13 mouse cellular contexts compared by ENCODE assay signal in genomic region chr13:59646674-59647244, GRCm38 (mm10). TPM values are rescaled to one million over a fixed set of nuclear protein-coding genes. Genes with fewer than 3 reads are reported as not detected.
DNase-seq lines count a peak whose midpoint lies in the region; ATAC-seq and TF ChIP-seq lines count a peak whose summit lies in the region.
"Had no signal": no experiment of that assay in that cellular context is flagged by ENCODE, and none has a peak within 500 bp of the region (broad histone marks: within the 10 kb centered on the region; RNA-seq: fewer than 3 reads in every experiment).

No protein-coding gene starts in this region.

- H3ac ChIP-seq in C2C12 (ENCODE audit: control insufficient read depth, insufficient read length, low read depth) = no peak overlapping the region

- H3K27me3 ChIP-seq in heart, embryonic 13.5 days (replicated peaks) = no peaks in the 10 kb centered on the region
- no peaks in the 10 kb centered on the region for H3K27me3 ChIP-seq in C2C12 (ENCODE audit: control insufficient read depth, insufficient read depth, insufficient read length)
- no peaks in the 10 kb centered on the region for H3K27me3 ChIP-seq in thymus, adult 2 months (ENCODE audit: control insufficient read depth, insufficient read depth, low read length)
- H3K27me3 ChIP-seq: liver, embryonic 12.5 days had no signal

- H3K79me3 ChIP-seq in C2C12 (ENCODE audit: low read depth) = no peaks in the 10 kb centered on the region

- H3K9ac ChIP-seq in heart, embryonic 13.5 days = no peak overlapping the region
- H3K9ac ChIP-seq: liver, embryonic 12.5 days had no signal

- peaks cover 43% of the 10 kb centered on the region for H3K36me3 ChIP-seq in heart, embryonic 13.5 days
- no peaks in the 10 kb centered on the region for H3K36me3 ChIP-seq in C2C12 (ENCODE audit: control insufficient read depth, insufficient read depth)
- H3K36me3 ChIP-seq in thymus, adult 2 months (ENCODE audit: control insufficient read depth, insufficient read depth, low read length) = no peaks in the 10 kb centered on the region

- no peak overlapping the region for H3K4me3 ChIP-seq in heart, embryonic 13.5 days
- no peak overlapping the region for H3K4me3 ChIP-seq in C2C12 (ENCODE audit: insufficient read depth, poor library complexity, severe bottlenecking)
- no peak overlapping the region for H3K4me3 ChIP-seq in thymus, adult 2 months (ENCODE audit: control insufficient read depth, insufficient read depth, low read length)
- H3K4me3 ChIP-seq: liver, embryonic 12.5 days had no signal

- H3K79me2 ChIP-seq in C2C12 (ENCODE audit: control insufficient read depth, insufficient read depth) = no peaks in the 10 kb centered on the region

- TF ChIP-seq CTCF in C2C12 (IDR thresholded peaks at IDR 0.05; ENCODE audit: control insufficient read depth, insufficient read depth, insufficient read length) = no peak
- no peak for TF ChIP-seq CTCF in thymus, adult 2 months (IDR thresholded peaks at IDR 0.05; ENCODE audit: borderline replicate concordance, control insufficient read depth, extremely low read depth, insufficient read depth, low read length, poor library complexity)

- no peak overlapping the region for H3K4me2 ChIP-seq in heart, embryonic 13.5 days
- H3K4me2 ChIP-seq: liver, embryonic 12.5 days had no signal

- peaks cover 29% of the 10 kb centered on the region for H3K4me1 ChIP-seq in heart, embryonic 13.5 days
- no peaks in the 10 kb centered on the region for H3K4me1 ChIP-seq in thymus, adult 2 months (replicated peaks; ENCODE audit: control insufficient read depth, insufficient read depth, low read length)

- no peaks in the 10 kb centered on the region for H3K9me3 ChIP-seq in heart, embryonic 13.5 days
- H3K9me3 ChIP-seq: liver, embryonic 12.5 days had no signal

- no peak for TF ChIP-seq POLR2A in thymus, adult 2 months (IDR thresholded peaks at IDR 0.05; ENCODE audit: control insufficient read depth, extremely low read depth, insufficient read depth, low read length, poor library complexity)

- 47% methylated on average over 11 of the region's 11 CpGs for WGBS in heart, embryonic 13.5 days
- WGBS in thymus, adult 2 months = 89% methylated on average over 11 of the region's 11 CpGs

- no peak for ATAC-seq in heart, embryonic 13.5 days (ENCODE audit: extremely low read depth, insufficient number of reproducible peaks, low FRiP score, low TSS enrichment)
- ATAC-seq: liver, embryonic 12.5 days had no signal

- DNase-seq in heart, adult 8-10 months (ENCODE audit: low spot score) = no peak
- DNase-seq in embryo, embryonic 10 days (ENCODE audit: low spot score) = peak; percentile 47
- peak; percentile 57 to 61 for DNase-seq in kidney, postnatal 25 days
- DNase-seq in layer of hippocampus, adult 9-11 months = no peak
- DNase-seq in spleen, postnatal 10 days (ENCODE audit: low spot score in 2 of 2) = no peak
- DNase-seq in thymus, adult 2 months = no peak
- DNase-seq: cerebellum, postnatal 10 days; thymus, postnatal 14 days had no signal

- H3K27ac ChIP-seq in heart, embryonic 13.5 days (replicated peaks) = peak overlapping the region; percentile 50
- H3K27ac ChIP-seq in thymus, adult 2 months (ENCODE audit: control insufficient read depth, insufficient read depth, low read length) = no peak overlapping the region

TF ChIP-seq in C2C12, 6 proteins besides CTCF, POLR2A, EP300 and RAD21:
- TF ChIP-seq MAX (IDR thresholded peaks at IDR 0.05) = no peak
- TF ChIP-seq USF1 (IDR thresholded peaks at IDR 0.05; ENCODE audit: low read depth) = peak; percentile 23
- no peak for TF ChIP-seq MYOG (IDR thresholded peaks at IDR 0.05; ENCODE audit: control insufficient read depth, extremely low read depth, insufficient read length)

RNA-seq across cellular contexts. Expression of gene Golm1, which starts 28.9 kb away (rescaled TPM):
- 44.8 and 51.3 TPM in 2 replicates for polyA plus RNA-seq in heart, embryonic 13.5 days (2015; fragmentation: Nextera tagmentation; extraction: Ambion mirVana)
- total RNA-seq in heart, adult 8-10 months (2022) = 10 to 100 TPM; 12.3 to 17.9 (median 14.4) TPM
- 5.6 TPM for polyA plus RNA-seq in C2C12 (2012; fragmentation: generic; extraction: Trizol)
- 3.2 and 4.4 TPM in 2 replicates for polyA plus RNA-seq in thymus, adult 2 months (2012; rRNA removed)

RNA-seq across cellular contexts. Expression of gene 4921517D22Rik, which starts 47.1 kb away (rescaled TPM):
- not detected in 2 replicates for polyA plus RNA-seq in heart, embryonic 13.5 days (2015; fragmentation: Nextera tagmentation; extraction: Ambion mirVana)
- total RNA-seq in heart, adult 8-10 months (2022) = not detected
- not detected for polyA plus RNA-seq in C2C12 (2012; fragmentation: generic; extraction: Trizol)
- polyA plus RNA-seq in thymus, adult 2 months (2012; rRNA removed) = not detected in 2 replicates
- polyA plus RNA-seq: heart, postnatal 0 days; liver, embryonic 12.5 days; neural tube, embryonic 14.5 days had no signal

Comparison
In these comparisons a context has a peak if more than half of its experiments do, and no peak if none do; other contexts are left out.
1. DNase-seq: peak in embryo, embryonic 10 days (single experiment) and kidney, postnatal 25 days (2 of 2); none in heart, adult 8-10 months (single experiment), layer of hippocampus, adult 9-11 months (single experiment), spleen, postnatal 10 days (0 of 2) and thymus, adult 2 months (single experiment).